Mouse (Mus musculus) adrenal gland (tissue): ENCODE results near the gene Gm49391.
"Not testable (repeated sequence)": the region's sequence is repeated elsewhere in the genome, so short reads cannot be mapped to it uniquely, and the experiment has no call there.

Experiments
- intact Hi-C: fragments of 180-260 bp; cut with DNase I; formaldehyde crosslinking; loops from one replicate; pipeline ENCODE4 v1.15.1; 2025
- long read RNA-seq, 2 experiments: library from polyadenylated mRNA; unstranded; transcript quantifications; one replicate each; pipeline ENCODE4 v2.0.0; 2020; ENCODE audit warnings: borderline replicate concordance in 1 of 2; ENCODE audit not compliant: insufficient replicate concordance in 1 of 2

Gene Gm49391
- long read RNA-seq, experiment 1: 0 reads
- long read RNA-seq, experiment 2: 0 reads

DNA sequence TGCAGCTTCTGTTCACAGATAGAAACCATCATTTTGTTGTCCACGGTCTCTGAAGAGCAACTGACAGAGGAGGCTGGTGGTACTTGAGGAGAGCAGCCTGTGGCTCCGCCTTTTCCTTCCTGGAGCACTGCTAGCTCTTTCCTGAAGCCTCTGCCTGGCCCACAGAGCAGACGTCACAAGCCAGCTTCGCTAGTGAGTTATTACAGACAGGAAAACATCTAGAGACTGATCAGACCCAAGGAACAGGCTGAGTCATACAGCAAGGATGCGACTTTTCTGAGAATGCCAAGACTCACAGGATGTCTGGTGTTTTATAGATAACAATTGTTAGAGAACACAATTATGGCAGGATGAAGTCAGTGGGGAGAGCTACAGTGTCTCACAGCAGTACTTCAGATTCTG, at the start of gene Gm49391, which contains the start of gene Ctla2a:
Gene Gm49391 (minus strand): TSS at position 72 of the 402 bp plus-strand sequence.
Gene Ctla2a (minus strand): TSS at position 126 of the 402 bp plus-strand sequence.
- intact Hi-C loops: no loop called here

- intact Hi-C loops: not testable (repeated sequence)
Measured at GRCm38 (mm10) chr13:60972319-60972718, 35.9 kb upstream of the Gm49391 start.

DNA sequence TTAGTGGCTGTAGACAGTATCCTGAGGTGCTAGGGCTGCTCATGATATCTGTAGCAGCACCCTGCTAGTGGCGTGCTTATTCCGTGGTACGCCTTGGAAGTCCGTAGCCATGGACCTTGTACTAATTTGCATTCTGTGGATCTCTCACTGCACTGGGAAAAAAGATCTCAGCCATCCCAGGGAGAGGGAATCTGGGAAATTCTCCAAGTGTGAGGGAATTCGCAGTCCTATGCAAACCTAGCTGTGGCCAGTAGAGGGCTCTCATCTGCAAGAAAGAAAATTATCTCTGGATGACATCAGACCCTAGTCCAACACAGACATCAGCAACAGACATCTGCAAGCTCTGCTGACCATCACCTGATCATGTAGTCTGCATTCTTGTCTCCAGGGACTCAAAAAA, 27.6 kb upstream of the Gm49391 start:
- intact Hi-C loops: not testable (repeated sequence)

DNA sequence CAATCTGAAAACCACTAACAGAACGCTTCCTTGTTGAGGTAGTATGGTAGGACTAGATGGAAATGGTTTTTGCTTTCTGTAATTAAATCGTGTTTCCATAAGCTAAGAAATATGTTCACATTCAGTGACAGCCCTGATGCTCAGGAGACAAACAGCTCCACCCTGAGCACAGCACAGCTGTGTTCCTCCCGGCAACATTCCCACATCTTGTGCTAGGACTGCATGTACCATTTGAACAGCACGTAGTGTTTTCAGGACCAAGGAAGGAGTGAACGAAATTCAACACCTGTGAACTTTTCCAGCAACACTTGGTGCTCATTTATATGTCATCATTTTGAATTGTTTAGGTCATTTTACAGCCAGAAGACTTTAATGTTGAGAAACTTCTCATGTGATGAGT, 25.3 kb upstream of the Gm49391 start:
- intact Hi-C loops: no loop called here

GRCm38 (mm10) chr13:60941884-60942283, 5.5 kb upstream of the Gm49391 start, which contains the start of gene Tpbpa:
Gene Tpbpa, minus strand, starts transcription at chr13:60941984.
- intact Hi-C loops: not testable (repeated sequence)

- intact Hi-C loops: not testable (repeated sequence)
Measured at GRCm38 (mm10) chr13:60935490-60935889, 881 bp downstream of the Gm49391 start, which contains the start of gene Gm49393. Gene Gm49393, minus strand, starts transcription at chr13:60935590.

DNA sequence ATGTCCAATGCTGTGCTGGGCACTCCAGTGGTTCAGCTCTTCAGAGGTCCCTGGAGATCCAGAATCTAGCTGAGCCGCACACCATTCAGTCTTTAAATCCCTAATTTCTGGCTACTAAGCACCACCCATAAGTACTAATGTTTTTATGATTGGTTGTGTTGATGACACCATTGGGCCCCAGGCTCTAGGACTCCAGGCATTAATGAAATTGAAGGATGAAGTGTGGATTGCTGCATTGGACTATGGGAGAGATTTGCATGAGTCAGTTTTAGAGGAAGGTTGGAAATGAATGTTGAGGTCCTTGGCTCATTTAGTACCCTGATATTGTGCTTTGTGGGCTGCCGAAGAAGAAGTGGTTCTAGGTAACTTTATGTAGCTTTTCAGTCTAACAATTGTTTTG, 31.6 kb downstream of the Gm49391 start, which contains the start of gene Tpbpb:
Gene Tpbpb (minus strand): TSS at position 101 of the 400 bp plus-strand sequence.
- intact Hi-C loops: not testable (repeated sequence)

DNA sequence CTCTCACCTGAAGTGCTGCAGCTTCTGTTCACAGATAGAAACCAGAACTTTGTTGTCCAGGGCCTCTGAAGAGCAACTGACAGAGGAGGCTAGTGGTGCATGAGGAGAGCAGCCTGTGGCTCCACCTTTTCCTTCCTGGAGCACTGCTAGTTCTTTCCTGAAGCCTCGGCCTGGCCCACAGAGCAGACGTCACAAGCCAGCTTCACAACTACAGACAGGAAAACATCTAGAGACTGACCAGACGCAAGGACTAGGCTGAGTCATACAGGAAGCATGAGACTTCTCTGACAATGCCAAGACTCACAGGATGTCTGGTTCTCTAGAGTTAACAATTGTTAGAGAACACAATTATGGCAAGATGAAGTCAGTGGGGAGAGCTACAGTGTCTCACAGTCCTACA, 39.0 kb downstream of the Gm49391 start, which contains the start of gene Ctla2b:
Gene Ctla2b (minus strand): TSS at position 120 of the 400 bp plus-strand sequence.
- intact Hi-C loops: no loop called here

DNA sequence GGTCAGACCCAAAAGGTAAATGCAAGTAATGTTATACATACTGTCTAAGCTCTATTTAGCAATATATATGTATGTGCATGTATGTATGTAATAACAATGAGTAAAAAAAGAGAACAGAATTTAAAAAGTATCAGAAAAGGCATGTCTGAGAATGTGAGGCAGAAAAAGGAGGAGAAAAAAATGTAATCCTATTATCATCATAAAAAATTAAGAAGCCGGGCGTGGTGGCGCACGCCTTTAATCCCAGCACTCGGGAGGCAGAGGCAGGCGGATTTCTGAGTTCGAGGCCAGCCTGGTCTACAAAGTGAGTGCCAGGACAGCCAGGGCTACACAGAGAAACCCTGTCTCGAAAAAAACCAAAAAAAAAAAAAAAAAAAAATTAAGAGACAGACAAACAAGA, 39.6 kb downstream of the Gm49391 start, which contains the start of gene Gm49392:
Gene Gm49392 (minus strand): TSS at position 101 of the 400 bp plus-strand sequence.
- intact Hi-C loops: not testable (repeated sequence)

GRCm38 (mm10) chr13:60895406-60896160, 40.8 kb downstream of the Gm49391 start:
- intact Hi-C loops: no loop called here

DNA sequence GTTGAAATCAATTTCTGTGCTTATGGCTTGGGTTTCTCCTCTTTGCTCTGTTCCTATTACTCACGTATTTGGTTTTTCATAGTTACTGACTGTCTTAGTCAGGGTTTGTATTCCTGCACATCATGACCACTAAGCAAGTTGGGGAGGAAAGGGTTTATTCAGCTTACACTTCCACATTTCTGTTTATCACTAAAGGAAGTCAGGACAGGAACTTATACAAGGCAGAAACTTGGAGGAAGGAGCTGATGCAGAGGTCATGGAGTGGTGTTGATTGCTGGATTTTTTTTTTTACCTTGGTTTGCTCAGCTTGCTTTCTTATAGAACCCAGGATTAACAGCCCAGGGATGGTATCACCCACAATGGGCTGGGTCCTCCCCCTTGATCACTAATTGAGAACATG, 44.1 kb downstream of the Gm49391 start:
- intact Hi-C loops: no loop called here

- intact Hi-C loops: no loop called here
Measured at GRCm38 (mm10) chr13:60864281-60864680, 72.1 kb downstream of the Gm49391 start, which contains the start of gene 4930486L24Rik. Gene 4930486L24Rik, minus strand, starts transcription at chr13:60864475.

- intact Hi-C loops: no loop called here
Measured at GRCm38 (mm10) chr13:60848241-60849120, 87.9 kb downstream of the Gm49391 start.
